Mouse (Mus musculus): ENCODE data around the gene Map4.
"Not testable (repeated sequence)": the region's sequence is repeated elsewhere in the genome, so short reads cannot be mapped to it uniquely, and the experiment has no call there.

The Map4 gene

GRCm38 (mm10) chr9:110071011-110071410 is 139.8 kb downstream of the Map4 start:
- no peak for DNase-seq

- DNase-seq: peak; percentile 80
Observed at GRCm38 (mm10) chr9:110071843-110072242, 140.6 kb downstream of the Map4 start.

- not testable (repeated sequence) for DNase-seq
Observed at GRCm38 (mm10) chr9:110076468-110076867, 145.2 kb downstream of the Map4 start.

GRCm38 (mm10) chr9:110081066-110081465 is 149.8 kb downstream of the Map4 start:
- no peak for DNase-seq

- DNase-seq: peak; percentile 26
Observed at GRCm38 (mm10) chr9:110084201-110084964, 153.1 kb downstream of the Map4 start.

- no peak for DNase-seq
Observed at GRCm38 (mm10) chr9:110085693-110086092, 154.4 kb downstream of the Map4 start.

- DNase-seq: no peak
Observed at GRCm38 (mm10) chr9:110093303-110093702, 162.0 kb downstream of the Map4 start.

GRCm38 (mm10) chr9:110094761-110095160 is 163.5 kb downstream of the Map4 start:
- DNase-seq: no peak

- DNase-seq: no peak
Observed at GRCm38 (mm10) chr9:110097791-110098190, 166.5 kb downstream of the Map4 start.

GRCm38 (mm10) chr9:110100627-110101600 is 169.7 kb downstream of the Map4 start:
- DNase-seq: peak; percentile 93

- DNase-seq: no peak
Observed at GRCm38 (mm10) chr9:110116353-110116976, 185.2 kb downstream of the Map4 start.

- DNase-seq: peak; percentile 93
Observed at GRCm38 (mm10) chr9:110116977-110117778, 185.9 kb downstream of the Map4 start, which contains the start of gene Smarcc1. Gene Smarcc1, plus strand, starts transcription at chr9:110117708.

GRCm38 (mm10) chr9:110117779-110118139 is 186.5 kb downstream of the Map4 start, which contains the start of gene Dhx30:
Gene Dhx30, minus strand, starts transcription at chr9:110117830.
- DNase-seq: no peak

- no peak for DNase-seq
Observed at GRCm38 (mm10) chr9:110118249-110118648, 187.0 kb downstream of the Map4 start.

- no peak for DNase-seq
Observed at GRCm38 (mm10) chr9:110121424-110121823, 190.2 kb downstream of the Map4 start.

- DNase-seq: no peak
Observed at GRCm38 (mm10) chr9:110123322-110123721, 192.1 kb downstream of the Map4 start.

GRCm38 (mm10) chr9:110124008-110124540 is 192.8 kb downstream of the Map4 start:
- DNase-seq: not testable (repeated sequence)

- DNase-seq: no peak
Observed at GRCm38 (mm10) chr9:110130896-110131524, 199.8 kb downstream of the Map4 start.

- peak; percentile 100 for DNase-seq
Observed at GRCm38 (mm10) chr9:110131525-110132197, 200.4 kb downstream of the Map4 start.

- DNase-seq: no peak
Observed at GRCm38 (mm10) chr9:110132201-110132605, 200.9 kb downstream of the Map4 start.

GRCm38 (mm10) chr9:110132921-110133320 is 201.7 kb downstream of the Map4 start:
- no peak for DNase-seq
